Mouse (Mus musculus) heart, adult 11 months (tissue): ENCODE measurements at regions not wholly inside any gene's neighbourhood (a gene's known extent, or its start where the extent isn't known, plus 50 kb on each side); places are given as distances from the start of the nearest gene placed in this dataset.
A peak's percentile ranks its signal among the peaks of the same experiment; 100 is the strongest.

Experiments used
- DNase-seq: peaks from one replicate; pipeline ENCODE4 v3.0.0; 2022

GRCm38 (mm10) chr12:15741219-15741618 lies 75.5 kb downstream of the Trib2 start:
- DNase-seq = no peak

- peak; percentile 96 for DNase-seq
Measured at GRCm38 (mm10) chr12:15738989-15739388, 77.7 kb downstream of the Trib2 start.

DNA sequence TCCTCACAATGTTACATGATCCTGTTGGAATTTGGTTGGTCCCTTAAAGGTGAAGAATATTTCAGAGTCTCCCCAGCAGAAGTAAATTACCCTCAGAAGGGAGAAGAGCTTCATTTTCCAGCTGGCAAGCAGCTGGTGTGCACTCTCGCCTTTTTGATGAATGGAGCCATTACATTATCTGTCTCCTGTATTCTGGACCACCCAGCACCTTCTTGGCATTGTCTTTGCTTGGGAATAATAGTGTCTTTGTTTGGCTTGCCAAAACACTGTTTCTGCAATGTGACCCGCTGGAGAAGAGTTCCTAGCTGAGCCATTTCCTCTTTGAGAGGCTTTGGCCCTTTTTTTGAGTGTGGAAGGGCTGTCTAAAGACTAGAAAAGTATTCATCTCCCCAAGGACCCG lies 85.5 kb downstream of the Trib2 start:
- peak; percentile 96 for DNase-seq

DNA sequence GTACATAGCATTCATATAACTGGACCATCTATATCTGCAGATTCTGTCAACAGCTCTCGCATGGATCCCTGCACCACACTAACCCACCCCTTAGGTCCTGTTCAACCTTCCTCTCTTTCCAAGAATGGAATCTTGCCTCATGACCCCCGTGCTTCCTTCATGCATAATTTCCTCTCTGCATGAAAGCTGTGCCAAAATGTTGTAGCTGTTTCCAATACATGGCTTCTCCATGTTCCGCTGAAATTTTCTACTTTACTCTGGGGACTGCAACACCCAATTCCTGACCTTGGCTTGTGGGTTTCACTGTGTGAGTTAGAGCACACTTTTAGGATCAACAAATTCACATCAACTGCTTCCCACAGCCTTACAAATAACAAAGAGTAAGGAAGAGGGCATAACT lies 87.0 kb downstream of the Trib2 start:
- DNase-seq = peak; percentile 97

DNA sequence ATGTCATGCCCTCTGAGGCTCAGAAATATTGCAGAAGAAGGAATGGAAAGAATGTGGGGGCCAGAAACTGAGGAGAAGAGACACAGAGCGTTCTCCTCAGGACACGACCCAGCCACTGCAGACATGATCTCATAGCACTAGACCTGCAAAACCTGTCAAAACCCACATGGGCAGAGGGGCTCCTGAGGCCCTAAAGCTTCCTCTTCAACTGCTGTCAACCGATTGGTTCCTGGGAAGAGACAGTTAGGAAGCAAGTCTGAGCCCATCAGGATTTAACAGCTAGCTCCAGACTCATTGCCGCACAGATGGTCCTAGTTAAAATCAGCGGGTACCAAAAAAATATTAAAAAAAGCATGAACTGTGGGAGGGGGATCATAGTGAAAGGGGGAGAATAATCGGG lies 93.2 kb downstream of the Trib2 start:
- no peak for DNase-seq

- DNase-seq = peak; percentile 91
Measured at GRCm38 (mm10) chr12:15722161-15722560, 94.6 kb downstream of the Trib2 start.

DNA sequence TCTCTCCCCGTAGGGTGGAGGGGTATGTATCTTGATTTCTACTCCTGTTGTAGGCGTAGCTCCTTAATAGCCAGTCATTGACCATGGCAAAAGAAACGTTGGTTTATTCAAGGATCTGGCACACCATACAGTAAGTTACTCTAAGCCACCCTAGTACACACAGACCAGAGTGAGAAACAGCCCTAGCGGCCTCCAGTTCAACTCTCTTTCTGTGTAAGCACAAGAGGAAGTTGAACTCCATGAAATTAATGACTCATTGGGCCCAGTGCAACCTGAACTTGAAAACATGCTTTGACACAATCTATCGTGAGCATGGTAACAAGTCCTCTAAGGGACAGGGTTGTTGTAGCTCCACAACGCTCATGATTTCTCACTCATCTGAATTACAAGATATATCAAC lies 96.6 kb downstream of the Trib2 start:
- DNase-seq = peak; percentile 57

- DNase-seq = peak; percentile 91
Measured at GRCm38 (mm10) chr12:15718827-15719226, 97.9 kb downstream of the Trib2 start.

DNA sequence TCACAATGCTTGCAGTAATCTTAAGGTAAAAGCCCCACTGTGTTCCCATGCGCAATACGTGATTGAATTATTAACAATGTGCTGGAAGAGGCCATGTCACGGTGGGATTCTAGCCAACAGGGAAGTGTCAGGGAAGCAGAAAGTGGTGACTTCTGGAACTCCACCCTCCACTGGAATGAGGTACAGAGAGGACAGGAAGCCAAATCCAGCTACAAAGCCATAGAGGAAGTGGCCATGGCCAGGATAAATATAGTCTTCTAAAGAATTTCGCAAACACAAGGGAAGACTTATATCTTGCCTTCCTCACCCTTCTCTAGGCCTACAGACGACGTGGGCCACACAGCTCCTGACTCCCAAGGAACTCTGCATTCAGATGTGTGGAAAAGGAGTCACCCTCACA lies 98.7 kb downstream of the Trib2 start:
- peak; percentile 99 for DNase-seq

DNA sequence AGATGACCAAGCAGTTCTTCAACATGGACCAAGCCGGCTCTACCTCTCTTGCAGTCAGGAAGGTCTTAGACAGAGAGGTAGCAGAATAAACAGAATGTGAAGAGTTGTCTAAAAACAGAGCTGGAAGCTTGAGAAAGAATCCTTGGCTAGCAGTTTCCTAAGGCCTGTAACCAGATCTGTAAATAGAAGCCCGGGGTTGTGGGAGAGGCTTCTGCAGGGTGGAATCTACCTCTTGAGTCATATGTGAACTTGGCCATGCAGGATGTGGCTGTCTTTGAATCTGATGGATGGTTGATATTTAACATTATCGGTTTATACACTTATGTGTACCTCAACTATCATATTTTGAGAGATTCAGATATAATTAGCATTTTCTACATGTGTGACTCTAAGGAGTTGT lies 99.4 kb downstream of the Trib2 start:
- DNase-seq = peak; percentile 58

- DNase-seq = no peak
Measured at GRCm38 (mm10) chr12:15713623-15714022, 103.1 kb downstream of the Trib2 start.

GRCm38 (mm10) chr12:15707570-15708095 lies 109.1 kb downstream of the Trib2 start:
- DNase-seq = no peak

GRCm38 (mm10) chr12:15704412-15704811 lies 112.3 kb downstream of the Trib2 start:
- DNase-seq = peak; percentile 99

DNA sequence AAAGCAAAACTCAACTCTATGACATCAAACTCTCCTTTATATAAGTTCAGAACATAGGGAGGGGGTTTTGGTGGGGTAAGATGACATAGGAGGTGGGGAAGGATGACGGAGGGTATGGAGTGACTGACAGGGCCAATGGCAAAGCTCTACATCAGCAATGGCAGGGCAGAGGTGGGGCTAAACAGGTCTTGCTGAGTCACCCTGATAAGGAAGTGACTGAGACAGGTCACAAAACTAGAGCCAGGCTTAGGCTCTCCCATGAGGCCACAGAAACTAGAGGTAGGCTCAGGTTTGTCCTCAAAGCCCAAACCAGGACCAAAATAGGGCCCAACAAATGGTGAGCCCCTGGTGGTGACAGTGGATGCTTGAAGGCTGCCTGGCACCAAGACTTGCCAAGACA lies 114.6 kb downstream of the Trib2 start:
- DNase-seq = no peak

DNA sequence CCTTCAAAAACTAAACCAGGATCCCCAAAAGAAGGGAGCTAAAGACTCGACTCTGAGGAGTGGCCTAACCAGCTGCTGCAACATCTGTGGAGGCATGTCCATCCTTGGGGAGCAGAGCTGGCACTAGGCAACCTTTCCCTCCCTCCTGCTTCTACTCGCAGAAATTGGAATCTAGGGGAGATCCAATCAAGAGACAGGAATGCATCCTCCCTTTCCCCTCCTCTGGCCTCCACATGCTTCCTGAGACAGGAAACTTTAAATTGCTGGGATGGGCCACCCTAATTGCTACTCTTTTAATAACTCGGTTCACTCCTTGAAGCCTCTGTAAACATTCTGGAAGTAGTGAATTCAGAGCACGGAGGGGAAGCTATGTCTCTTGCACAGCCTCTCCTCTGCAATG lies 117.9 kb downstream of the Trib2 start:
- DNase-seq = peak; percentile 96

DNA sequence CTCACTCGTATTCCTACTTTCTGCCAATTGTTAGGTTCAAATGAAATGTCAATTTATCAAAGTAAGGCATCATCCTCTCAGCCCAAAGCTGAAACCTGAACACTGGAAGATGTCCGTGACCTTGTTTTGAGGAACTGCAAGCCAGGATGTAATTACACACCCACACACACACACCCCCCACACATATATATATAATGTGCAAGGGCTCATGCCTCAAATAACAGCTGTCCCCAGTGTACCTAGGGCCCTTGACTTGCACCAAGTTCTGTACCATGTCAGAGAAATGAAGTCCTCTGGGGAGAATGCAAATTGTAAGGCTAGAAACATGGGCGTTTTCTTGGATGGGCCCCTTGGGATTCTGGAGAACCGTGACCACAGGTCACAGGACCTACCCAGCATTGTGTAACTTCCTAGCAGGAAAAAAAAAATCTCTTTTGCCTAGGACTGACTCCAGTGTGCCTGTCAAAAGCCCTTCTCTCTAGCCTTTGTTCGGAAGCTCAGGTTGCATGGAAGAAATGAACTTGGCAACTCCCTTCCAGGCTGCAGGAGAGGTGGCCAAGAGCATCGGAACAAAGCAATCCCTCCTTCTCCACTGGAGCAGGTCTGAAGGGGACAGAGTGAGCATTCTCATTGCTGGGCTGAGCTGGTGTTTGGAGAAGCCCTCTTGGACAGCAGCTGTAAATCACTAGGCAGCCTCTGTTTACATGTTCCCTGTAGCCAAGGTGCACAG lies 118.5 kb downstream of the Trib2 start:
- peak; percentile 98 for DNase-seq

DNA sequence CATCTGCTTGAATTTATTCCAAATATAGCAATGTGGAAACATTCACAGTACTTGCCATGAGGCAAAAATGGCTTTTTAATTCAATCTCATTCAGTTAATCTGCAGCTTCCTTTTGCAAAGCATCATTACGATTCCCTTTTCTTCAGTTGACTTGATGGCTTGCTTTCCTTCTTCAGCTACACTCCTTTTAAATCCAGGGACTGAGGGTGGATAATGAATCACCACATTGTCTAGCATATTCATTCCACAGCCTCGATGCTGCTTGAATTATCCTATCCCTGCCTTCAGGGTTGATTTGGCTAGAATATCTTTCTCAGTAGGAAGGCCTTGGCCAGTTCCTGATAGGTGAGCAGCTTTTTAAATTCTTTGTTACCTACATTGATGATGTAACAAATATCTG lies 128.4 kb downstream of the Trib2 start:
- no peak for DNase-seq

DNA sequence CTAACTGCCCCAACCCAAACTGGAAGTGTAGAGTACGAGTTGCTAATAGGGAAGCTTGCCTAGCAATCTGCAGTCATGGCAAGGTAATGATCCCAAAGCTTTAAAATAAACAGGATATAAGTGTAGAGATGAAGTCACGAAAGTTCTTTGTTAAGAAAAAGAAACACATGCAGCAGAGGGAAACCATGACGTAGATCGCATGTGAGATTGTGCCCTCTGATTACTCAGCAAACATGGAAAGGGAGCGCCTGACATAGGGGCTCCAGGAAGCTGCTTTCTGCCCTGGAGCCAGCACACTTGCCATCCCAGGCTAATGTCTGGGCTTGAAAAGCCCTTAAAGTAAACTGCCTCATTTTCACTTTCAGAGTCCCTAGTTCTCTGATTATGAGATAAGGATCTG lies 132.4 kb downstream of the Trib2 start:
- DNase-seq = no peak

DNA sequence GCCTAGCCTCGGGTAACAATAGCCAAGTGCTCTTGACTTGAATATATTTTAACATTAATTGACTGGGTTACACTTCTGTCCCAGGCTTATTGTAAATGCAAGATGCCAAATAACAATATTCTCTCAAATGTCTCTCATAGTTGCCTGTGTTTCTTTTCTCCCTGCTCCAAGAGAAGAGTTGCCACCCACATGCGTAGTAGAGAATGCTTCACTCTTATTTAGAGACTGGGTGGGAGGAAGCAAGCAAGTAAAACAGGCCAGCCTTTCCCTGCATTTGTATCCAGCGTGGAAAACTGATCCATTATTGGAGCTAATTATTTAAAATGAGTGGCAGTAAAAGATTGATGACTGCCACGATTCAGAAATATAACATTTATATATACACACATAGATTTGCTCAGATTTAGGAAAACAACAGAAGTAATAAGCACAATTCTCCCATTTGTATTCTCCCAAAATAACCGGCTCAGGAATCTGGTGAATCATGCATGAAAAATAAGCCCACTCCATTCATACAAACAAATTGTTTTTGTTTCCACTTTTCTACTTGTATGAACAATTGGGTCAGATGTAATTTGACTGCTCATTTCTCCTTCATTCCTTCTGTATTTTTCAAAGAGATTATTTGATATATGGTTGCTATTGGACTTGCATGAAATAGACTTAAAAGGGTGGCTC lies 134.9 kb downstream of the Trib2 start:
- DNase-seq = no peak

DNA sequence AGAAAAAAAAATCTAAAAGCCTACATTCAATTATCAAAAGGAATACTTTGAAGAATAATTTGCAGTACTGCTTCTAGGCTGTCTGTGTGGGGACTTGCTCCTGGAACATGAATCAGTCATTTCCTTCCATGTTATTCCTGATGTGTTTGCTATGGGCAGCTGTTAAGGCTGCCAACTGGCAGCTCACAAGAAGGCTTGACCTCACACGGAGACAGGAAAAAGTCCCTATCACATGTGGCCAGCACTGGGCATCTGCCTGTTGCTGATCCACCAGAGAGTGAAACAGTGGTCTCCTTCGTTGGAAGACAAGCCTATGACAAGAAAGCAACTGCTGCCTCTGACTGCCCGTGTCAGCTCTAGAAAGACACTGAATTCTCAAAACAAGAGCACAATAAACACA lies 140.6 kb downstream of the Trib2 start:
- peak; percentile 91 for DNase-seq

DNA sequence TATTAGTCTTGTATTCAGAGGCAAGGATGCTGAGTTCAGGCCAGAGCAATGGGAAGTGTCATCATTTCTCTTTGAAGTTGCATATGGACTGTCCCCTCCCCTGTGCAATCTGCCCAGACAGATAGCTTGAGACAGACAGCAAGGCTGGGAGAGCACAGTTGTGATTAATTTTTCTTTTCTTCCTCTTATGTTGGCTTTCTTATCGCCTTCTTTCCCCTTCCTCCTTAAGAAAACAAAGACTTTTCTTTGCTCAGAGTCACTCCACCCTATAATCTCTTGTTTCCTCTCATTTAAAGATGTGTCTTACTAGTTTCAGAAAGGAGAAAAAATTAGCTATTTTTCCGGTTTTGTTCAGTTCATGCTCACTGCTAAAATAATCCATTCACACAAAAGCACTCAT lies 157.0 kb downstream of the Trib2 start:
- no peak for DNase-seq

DNA sequence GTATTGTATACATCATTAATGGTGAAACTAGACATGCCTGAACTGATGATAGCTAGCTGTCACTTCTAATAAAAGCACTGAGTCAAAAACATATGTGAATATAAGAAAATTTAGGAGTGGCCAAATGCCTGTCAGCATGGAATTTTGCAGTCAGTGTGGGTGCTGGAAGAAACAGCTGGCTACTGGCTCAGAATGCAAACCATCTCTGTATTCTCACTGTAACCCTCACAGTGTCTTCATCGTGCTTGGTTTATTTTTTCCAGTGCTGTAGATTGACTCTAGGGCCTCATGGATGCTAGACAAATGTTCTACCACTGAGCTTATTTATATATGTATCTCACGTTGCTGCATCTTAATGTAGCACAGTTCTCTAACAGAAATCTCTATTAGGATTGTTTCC lies 157.4 kb downstream of the Trib2 start:
- no peak for DNase-seq

- no peak for DNase-seq
Measured at GRCm38 (mm10) chr12:15657748-15658251, 158.9 kb downstream of the Trib2 start.

GRCm38 (mm10) chr12:15654585-15654984 lies 162.1 kb downstream of the Trib2 start:
- no peak for DNase-seq
